Mouse (Mus musculus) kidney, adult 2 months (tissue): ENCODE measurements around the gene Wee2.

ENCODE experiments used
- CTCF ChIP-seq: fragments of 200-500 bp; conservative IDR thresholded peaks from 2 replicates; pipeline ENCODE4 v1.5.1; 2011; ENCODE audit warnings: low read depth, mild to moderate bottlenecking, control low read depth, low read length, moderate library complexity, mixed read lengths; ENCODE audit not compliant: insufficient read depth, insufficient read length
- POLR2A ChIP-seq: fragments of 200-500 bp; IDR thresholded peaks from one replicate; pipeline ENCODE4 v1.6.1; 2011; ENCODE audit warnings: low read depth, low read length, control low read depth

DNA sequence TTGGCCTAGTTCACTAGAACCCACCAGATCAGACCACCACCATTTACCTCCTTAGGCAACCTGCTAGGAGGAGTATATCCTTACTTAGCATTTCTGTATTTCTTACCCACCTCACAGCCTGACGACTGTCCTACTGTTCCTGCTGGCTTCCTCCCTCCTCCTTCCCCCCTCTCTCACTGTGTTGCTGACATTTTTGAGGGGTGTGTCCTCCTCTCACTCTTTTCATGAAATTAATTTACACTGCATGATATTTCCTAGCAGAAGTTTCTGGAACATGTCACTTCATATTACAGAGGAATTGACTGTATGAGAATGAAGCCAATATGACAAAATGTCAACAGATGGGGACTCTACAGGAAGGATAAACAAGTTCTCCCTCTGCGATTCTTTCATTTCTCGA lies 10.2 kb upstream of the Wee2 start:
- TF ChIP-seq CTCF, result no peak
- TF ChIP-seq POLR2A, result no peak
